8 mouse cellular contexts compared by ENCODE assay signal in the genomic region with DNA sequence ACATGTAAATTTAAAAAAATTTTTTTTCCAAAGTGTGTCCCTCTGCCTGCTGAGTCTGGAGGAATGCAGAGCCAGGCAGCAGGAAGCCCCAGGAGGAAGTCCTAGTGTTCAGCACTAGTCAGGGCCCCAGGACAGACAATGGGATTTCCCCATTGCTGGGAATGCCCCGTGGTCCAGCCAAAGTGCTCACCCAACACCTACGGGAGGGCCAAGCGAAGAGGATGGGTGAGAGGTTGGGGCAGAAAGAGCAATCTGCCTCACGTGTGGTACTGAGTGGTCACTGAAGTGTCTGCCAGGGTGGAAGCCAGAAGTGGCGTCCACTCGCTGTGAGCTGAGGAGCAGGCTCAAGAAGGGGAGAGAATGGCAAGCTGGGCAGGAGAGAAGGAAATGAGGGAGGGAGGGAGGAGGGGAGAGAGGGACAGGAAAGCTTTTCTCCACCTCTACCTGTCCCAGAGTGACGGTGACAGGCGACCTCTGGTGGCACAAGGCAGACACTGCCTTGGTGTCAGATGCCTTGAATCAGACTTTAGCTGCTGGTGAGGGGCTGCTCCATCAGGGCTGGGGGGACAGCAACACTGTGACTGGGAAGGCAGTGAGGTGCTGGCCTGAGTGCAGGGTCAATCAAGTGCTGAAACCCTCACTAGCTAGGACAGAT. TPM values are rescaled to one million over a fixed set of nuclear protein-coding genes. Genes with fewer than 3 reads are reported as not detected.
DNase-seq lines count a peak whose midpoint lies in the region; ATAC-seq lines count a peak whose summit lies in the region.

No protein-coding gene starts in this region.

- no peak overlapping the region for H3K9ac ChIP-seq in heart, embryonic 12.5 days
- no peak overlapping the region for H3K9ac ChIP-seq in kidney, embryonic 14.5 days (ENCODE audit: low read depth, low read length)
- H3K9ac ChIP-seq in liver, embryonic 16.5 days (ENCODE audit: low read depth, low read length) = no peak overlapping the region
- no peak overlapping the region for H3K9ac ChIP-seq in neural tube, embryonic 14.5 days (replicated peaks; ENCODE audit: low read depth, low read length)

- peaks cover 15% of the 10 kb centered on the region for H3K4me1 ChIP-seq in heart, embryonic 12.5 days (replicated peaks)
- no peaks in the 10 kb centered on the region; the same call in 1 of the 2 replicates for H3K4me1 ChIP-seq in kidney, embryonic 14.5 days (ENCODE audit: control insufficient read depth, insufficient read depth, low read length)
- H3K4me1 ChIP-seq in liver, embryonic 16.5 days (ENCODE audit: control insufficient read depth, low read depth, low read length) = peaks cover under 1% of the 10 kb centered on the region; the same call in 1 of the 2 replicates
- peaks cover 8% of the 10 kb centered on the region; the same call in 1 of the 2 replicates for H3K4me1 ChIP-seq in neural tube, embryonic 14.5 days (ENCODE audit: control insufficient read depth, insufficient read depth, low read length)

- 22% methylated on average over 8 of the region's 8 CpGs for WGBS in heart, embryonic 12.5 days
- WGBS in kidney, embryonic 14.5 days = 27% methylated on average over 8 of the region's 8 CpGs
- 16% methylated on average over 8 of the region's 8 CpGs for WGBS in liver, embryonic 16.5 days (ENCODE audit: insufficient replicate concordance)
- 32% methylated on average over 8 of the region's 8 CpGs for WGBS in neural tube, embryonic 14.5 days

- ATAC-seq in heart, embryonic 12.5 days (ENCODE audit: insufficient number of reproducible peaks, low FRiP score) = 0 out of 2 replicates have a peak, but pooled peaks have one; percentile 31
- ATAC-seq in kidney, embryonic 14.5 days (ENCODE audit: low FRiP score, low TSS enrichment) = peak; percentile 33; the same call in 1 of the 2 replicates
- ATAC-seq in liver, embryonic 16.5 days (ENCODE audit: low read depth) = peak; percentile 39; the same call in 1 of the 2 replicates
- peak; percentile 77 for ATAC-seq in neural tube, embryonic 14.5 days (ENCODE audit: low read depth)

- H3K27me3 ChIP-seq in heart, embryonic 12.5 days (replicated peaks) = peaks cover 3% of the 10 kb centered on the region; the same call in 1 of the 2 replicates
- no peaks in the 10 kb centered on the region for H3K27me3 ChIP-seq in kidney, embryonic 14.5 days (ENCODE audit: control insufficient read depth, insufficient read depth, low read length)
- no peaks in the 10 kb centered on the region for H3K27me3 ChIP-seq in liver, embryonic 16.5 days (ENCODE audit: control insufficient read depth, insufficient read depth, low read depth, low read length)
- H3K27me3 ChIP-seq in neural tube, embryonic 14.5 days (ENCODE audit: control insufficient read depth, insufficient read depth, low read length) = no peaks in the 10 kb centered on the region

- H3K36me3 ChIP-seq in heart, embryonic 12.5 days = peaks cover 30% of the 10 kb centered on the region
- H3K36me3 ChIP-seq in kidney, embryonic 14.5 days (ENCODE audit: control insufficient read depth, insufficient read depth, low read length) = peaks cover 27% of the 10 kb centered on the region
- peaks cover 4% of the 10 kb centered on the region; the same call in 1 of the 2 replicates for H3K36me3 ChIP-seq in liver, embryonic 16.5 days (ENCODE audit: control insufficient read depth, insufficient read depth)
- H3K36me3 ChIP-seq in neural tube, embryonic 14.5 days (ENCODE audit: control insufficient read depth, insufficient read depth, low read length) = peaks cover 23% of the 10 kb centered on the region

- H3K4me2 ChIP-seq in heart, embryonic 12.5 days = no peak overlapping the region
- H3K4me2 ChIP-seq in kidney, embryonic 14.5 days (replicated peaks; ENCODE audit: low read depth, low read length) = no peak overlapping the region
- no peak overlapping the region for H3K4me2 ChIP-seq in liver, embryonic 16.5 days (ENCODE audit: low read depth, low read length)
- H3K4me2 ChIP-seq in neural tube, embryonic 14.5 days (ENCODE audit: low read depth, low read length) = no peak overlapping the region

- no peak overlapping the region for H3K27ac ChIP-seq in heart, embryonic 12.5 days (ENCODE audit: poor library complexity, severe bottlenecking)
- no peak overlapping the region for H3K27ac ChIP-seq in kidney, embryonic 14.5 days (ENCODE audit: low read depth, low read length)
- H3K27ac ChIP-seq in liver, embryonic 16.5 days (ENCODE audit: low read length) = no peak overlapping the region
- no peak overlapping the region for H3K27ac ChIP-seq in neural tube, embryonic 14.5 days (ENCODE audit: low read depth, low read length)

- no peak overlapping the region for H3K4me3 ChIP-seq in heart, embryonic 12.5 days
- H3K4me3 ChIP-seq in kidney, embryonic 14.5 days (ENCODE audit: low read length) = no peak overlapping the region
- no peak overlapping the region for H3K4me3 ChIP-seq in liver, embryonic 16.5 days (ENCODE audit: low read depth, low read length)
- no peak overlapping the region for H3K4me3 ChIP-seq in neural tube, embryonic 14.5 days (ENCODE audit: low read depth, low read length)

- no peaks in the 10 kb centered on the region for H3K9me3 ChIP-seq in heart, embryonic 12.5 days (replicated peaks)
- no peaks in the 10 kb centered on the region for H3K9me3 ChIP-seq in kidney, embryonic 14.5 days (ENCODE audit: control insufficient read depth, low read length)
- no peaks in the 10 kb centered on the region for H3K9me3 ChIP-seq in liver, embryonic 16.5 days (replicated peaks; ENCODE audit: control insufficient read depth, low read length)
- no peaks in the 10 kb centered on the region for H3K9me3 ChIP-seq in neural tube, embryonic 14.5 days (ENCODE audit: control insufficient read depth, low read length)

- DNase-seq in A20 (ENCODE audit: low read depth, low spot score) (peak; percentile 51), MN1 (ENCODE audit: low spot score) (peak; percentile 60)
- peak; percentile 47 to 69 for DNase-seq in cerebellum, postnatal 4 days (ENCODE audit: low spot score in 2 of 2)
- DNase-seq in thymus, postnatal 36 days = peak; percentile 60 to 61

RNA-seq across cellular contexts. Expression of gene Trp53rka, which starts 6.1 kb away (rescaled TPM):
- polyA plus RNA-seq in heart, embryonic 12.5 days (2016; fragmentation: Nextera tagmentation; extraction: Ambion mirVana) = 22.6 and 23.2 TPM in 2 replicates
- polyA plus RNA-seq in kidney, embryonic 14.5 days (2014; fragmentation: Nextera tagmentation; extraction: Ambion mirVana) = 27.0 and 42.5 TPM in 2 replicates
- polyA plus RNA-seq in liver, embryonic 16.5 days (2015; fragmentation: Nextera tagmentation; extraction: Ambion mirVana) = 7.9 and 8.2 TPM in 2 replicates
- 36.9 and 39.2 TPM in 2 replicates for polyA plus RNA-seq in neural tube, embryonic 14.5 days (2014; fragmentation: Nextera tagmentation; extraction: Ambion mirVana)

RNA-seq across cellular contexts. Expression of gene Slc13a3, which starts 14.0 kb away (rescaled TPM):
- polyA plus RNA-seq in heart, embryonic 12.5 days (2016; fragmentation: Nextera tagmentation; extraction: Ambion mirVana) = 0.06 and 0.19 TPM in 2 replicates
- polyA plus RNA-seq in kidney, embryonic 14.5 days (2014; fragmentation: Nextera tagmentation; extraction: Ambion mirVana) = 0.24 and 0.42 TPM in 2 replicates
- polyA plus RNA-seq in liver, embryonic 16.5 days (2015; fragmentation: Nextera tagmentation; extraction: Ambion mirVana) = 19.7 and 24.6 TPM in 2 replicates
- 1.3 and 2.9 TPM in 2 replicates for polyA plus RNA-seq in neural tube, embryonic 14.5 days (2014; fragmentation: Nextera tagmentation; extraction: Ambion mirVana)

RNA-seq across cellular contexts. Expression of gene Slc2a10, which starts 16.6 kb away (rescaled TPM):
- 5.7 and 6.3 TPM in 2 replicates for polyA plus RNA-seq in heart, embryonic 12.5 days (2016; fragmentation: Nextera tagmentation; extraction: Ambion mirVana)
- 3.0 and 6.9 TPM in 2 replicates for polyA plus RNA-seq in kidney, embryonic 14.5 days (2014; fragmentation: Nextera tagmentation; extraction: Ambion mirVana)
- 0.26 and 0.27 TPM in 2 replicates for polyA plus RNA-seq in liver, embryonic 16.5 days (2015; fragmentation: Nextera tagmentation; extraction: Ambion mirVana)
- 1.1 and 2.3 TPM in 2 replicates for polyA plus RNA-seq in neural tube, embryonic 14.5 days (2014; fragmentation: Nextera tagmentation; extraction: Ambion mirVana)
